Mouse (Mus musculus) heart, embryonic 15.5 days (tissue): ENCODE results near the gene Tnnc1. TPM values are rescaled to one million over a fixed set of nuclear protein-coding genes. Genes with fewer than 3 reads are reported as not detected.

Source experiments
- ATAC-seq: fragments of 200-750 bp; cut with Nextera tagmentation; replicated peaks from 2 replicates; pipeline ENCODE4 v1.8.0; 2017; ENCODE audit warnings: low read depth, moderate TSS enrichment; ENCODE audit not compliant: insufficient number of reproducible peaks, insufficient read depth, low FRiP score
- H3K27ac ChIP-seq: fragments of 300-500 bp; sonication (generic); 2 replicates; pipeline ENCODE4 v1.5.1; 2015; ENCODE audit warnings: mild to moderate bottlenecking, inconsistent platforms
- H3K27me3 ChIP-seq: fragments of 300-500 bp; sonication (generic); 2 replicates; pipeline ENCODE4 v1.6.1; 2015; ENCODE audit warnings: inconsistent platforms
- H3K36me3 ChIP-seq: fragments of 300-500 bp; sonication (generic); 2 replicates; pipeline ENCODE4 v1.6.1; 2015; ENCODE audit warnings: mild to moderate bottlenecking, inconsistent platforms
- H3K4me1 ChIP-seq: fragments of 300-500 bp; sonication (generic); replicated peaks from 2 replicates; pipeline ENCODE4 v1.6.1; 2015; ENCODE audit warnings: inconsistent platforms
- H3K4me2 ChIP-seq: fragments of 300-500 bp; sonication (generic); 2 replicates; pipeline ENCODE4 v1.6.1; 2015; ENCODE audit warnings: inconsistent platforms, mild to moderate bottlenecking, moderate library complexity
- H3K4me3 ChIP-seq: fragments of 300-500 bp; sonication (generic); 2 replicates; pipeline ENCODE4 v1.5.1; 2015; ENCODE audit warnings: mild to moderate bottlenecking, inconsistent platforms
- H3K9ac ChIP-seq: fragments of 300-500 bp; sonication (generic); 2 replicates; pipeline ENCODE4 v1.6.1; 2015; ENCODE audit warnings: mild to moderate bottlenecking, inconsistent platforms
- H3K9me3 ChIP-seq: fragments of 300-500 bp; sonication (generic); replicated peaks from 2 replicates; pipeline ENCODE4 v1.6.1; 2016; ENCODE audit warnings: inconsistent platforms
- WGBS: fragments of 180-500 bp; shearing (Covaris S2); methylation state at CpG from one replicate; pipeline ENCODE4 v1.1.7; 2015; ENCODE audit warnings: mixed read lengths; 5-methylcytosine and 5-hydroxymethylcytosine counted together
- polyA plus RNA-seq: library from polyadenylated mRNA; unstranded; fragments of >200 nt; fragmentation: Nextera tagmentation; extraction: Ambion mirVana; gene quantifications from 2 replicates; pipeline ENCODE4 v1.2.1, GENCODE M21; 2015

The Tnnc1 gene
- polyA plus RNA-seq, 1 experiment from 2014 or later, result 4,649 TPM

DNA sequence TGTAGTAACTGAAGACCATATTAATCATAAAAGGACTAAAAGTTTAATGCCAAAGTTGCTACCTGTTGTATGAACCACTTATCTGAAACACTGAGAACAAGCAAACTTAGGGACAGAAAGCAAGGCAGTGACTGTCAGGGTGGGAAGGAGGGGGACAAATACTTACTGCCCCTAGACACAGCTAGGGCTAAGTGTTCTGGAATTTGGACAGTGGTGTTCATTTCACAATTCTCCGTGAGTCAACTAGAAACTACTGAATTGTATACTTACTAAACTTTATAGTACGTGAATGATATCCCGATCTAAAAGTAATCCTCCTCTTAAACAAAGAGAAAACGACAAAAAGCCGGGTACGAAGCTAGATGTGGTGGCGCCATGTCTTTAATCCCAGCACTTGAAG lies 8.5 kb upstream of the Tnnc1 start:
- peaks cover 67% of the 10 kb centered on the region for H3K4me1 ChIP-seq
- no peaks in the 10 kb centered on the region for H3K9me3 ChIP-seq
- no peak overlapping the region for H3K27ac ChIP-seq
- WGBS, result 83% methylated on average over 7 of the region's 7 CpGs
- H3K27me3 ChIP-seq, result no peaks in the 10 kb centered on the region
- no peak overlapping the region for H3K4me2 ChIP-seq
- no peak overlapping the region for H3K4me3 ChIP-seq
- H3K9ac ChIP-seq, result no peak overlapping the region
- peaks cover 57% of the 10 kb centered on the region for H3K36me3 ChIP-seq
- no peak for ATAC-seq

DNA sequence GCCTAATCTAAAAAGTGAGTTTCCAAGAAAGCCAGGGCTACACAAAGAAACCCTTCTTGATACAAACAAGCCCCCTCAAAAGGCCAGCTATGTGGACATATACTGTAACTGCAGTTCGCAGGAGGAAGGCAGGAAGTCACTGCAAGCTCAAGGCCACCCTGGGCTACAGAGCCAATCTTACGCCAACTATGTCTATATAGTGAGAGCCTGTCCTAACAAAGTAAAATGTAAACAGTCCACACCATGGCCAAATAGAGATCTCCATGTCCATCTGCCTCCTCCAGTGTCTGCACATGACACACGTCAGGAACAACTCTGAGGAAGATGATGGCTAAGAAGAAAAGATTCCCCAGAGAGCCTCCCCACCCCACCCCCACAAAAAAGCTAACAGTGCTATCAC lies 8.1 kb upstream of the Tnnc1 start:
- 71% methylated on average over 3 of the region's 3 CpGs for WGBS
- Histone ChIP-seq H3K9me3 (no peaks in the 10 kb centered on the region), H3K36me3 (peaks cover 57% of the 10 kb centered on the region), H3K4me3 (no peak overlapping the region), H3K4me1 (peaks cover 67% of the 10 kb centered on the region), H3K27ac (no peak overlapping the region), H3K9ac (no peak overlapping the region), H3K27me3 (no peaks in the 10 kb centered on the region), H3K4me2 (no peak overlapping the region)
- ATAC-seq, result no peak

DNA sequence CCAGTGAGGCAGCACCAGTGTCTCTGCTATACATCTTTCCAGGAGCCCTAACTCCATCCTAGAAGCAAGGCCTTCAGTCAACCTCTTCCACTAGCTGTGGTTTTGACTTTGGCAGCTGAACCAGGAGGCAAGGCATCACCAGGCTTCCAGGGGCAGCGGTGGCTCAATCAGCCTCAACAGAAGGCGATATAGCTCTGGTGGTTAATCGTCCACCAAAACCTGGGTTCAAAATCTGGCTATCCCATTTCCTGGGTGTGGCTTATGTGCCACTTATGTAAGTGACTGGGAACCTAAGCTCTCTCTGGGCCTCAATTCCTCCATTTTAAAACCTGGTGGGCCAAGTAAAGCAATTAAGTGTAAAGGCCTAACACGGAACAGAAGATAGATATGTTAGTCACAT lies 3.3 kb upstream of the Tnnc1 start:
- Histone ChIP-seq H3K4me3 (peak overlapping the region; percentile 86), H3K4me1 (peaks cover 38% of the 10 kb centered on the region), H3K9me3 (no peaks in the 10 kb centered on the region), H3K27me3 (no peaks in the 10 kb centered on the region), H3K27ac (peak overlapping the region; percentile 92), H3K4me2 (peak overlapping the region; percentile 84), H3K36me3 (peaks cover 47% of the 10 kb centered on the region), H3K9ac (peak overlapping the region; percentile 96)
- WGBS, result 54% methylated on average over 4 of the region's 4 CpGs
- ATAC-seq, result no peak

DNA sequence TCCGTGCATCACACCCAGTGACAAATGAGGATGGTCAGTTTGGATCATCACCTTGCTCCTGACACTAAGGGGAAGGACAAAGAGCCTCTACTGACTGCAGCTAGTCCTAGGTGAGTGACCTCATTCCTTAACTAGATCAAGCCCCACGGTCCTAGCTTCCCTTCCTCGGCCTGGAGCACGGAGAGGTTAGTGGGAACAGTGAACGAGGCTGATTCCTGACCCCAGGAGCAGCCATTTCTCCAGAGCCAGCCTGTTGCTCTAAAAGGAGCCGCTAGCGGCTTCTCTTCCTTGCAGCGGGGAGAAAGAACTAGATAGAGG lies 2.9 kb upstream of the Tnnc1 start:
- Histone ChIP-seq H3K27me3 (no peaks in the 10 kb centered on the region), H3K9me3 (no peaks in the 10 kb centered on the region), H3K27ac (peak overlapping the region; percentile 92), H3K4me3 (peak overlapping the region; percentile 86), H3K4me2 (peak overlapping the region; percentile 84), H3K36me3 (peaks cover 47% of the 10 kb centered on the region), H3K9ac (peak overlapping the region; percentile 96), H3K4me1 (peaks cover 35% of the 10 kb centered on the region)
- ATAC-seq, result no peak
- 5% methylated on average over 8 of the region's 8 CpGs for WGBS

DNA sequence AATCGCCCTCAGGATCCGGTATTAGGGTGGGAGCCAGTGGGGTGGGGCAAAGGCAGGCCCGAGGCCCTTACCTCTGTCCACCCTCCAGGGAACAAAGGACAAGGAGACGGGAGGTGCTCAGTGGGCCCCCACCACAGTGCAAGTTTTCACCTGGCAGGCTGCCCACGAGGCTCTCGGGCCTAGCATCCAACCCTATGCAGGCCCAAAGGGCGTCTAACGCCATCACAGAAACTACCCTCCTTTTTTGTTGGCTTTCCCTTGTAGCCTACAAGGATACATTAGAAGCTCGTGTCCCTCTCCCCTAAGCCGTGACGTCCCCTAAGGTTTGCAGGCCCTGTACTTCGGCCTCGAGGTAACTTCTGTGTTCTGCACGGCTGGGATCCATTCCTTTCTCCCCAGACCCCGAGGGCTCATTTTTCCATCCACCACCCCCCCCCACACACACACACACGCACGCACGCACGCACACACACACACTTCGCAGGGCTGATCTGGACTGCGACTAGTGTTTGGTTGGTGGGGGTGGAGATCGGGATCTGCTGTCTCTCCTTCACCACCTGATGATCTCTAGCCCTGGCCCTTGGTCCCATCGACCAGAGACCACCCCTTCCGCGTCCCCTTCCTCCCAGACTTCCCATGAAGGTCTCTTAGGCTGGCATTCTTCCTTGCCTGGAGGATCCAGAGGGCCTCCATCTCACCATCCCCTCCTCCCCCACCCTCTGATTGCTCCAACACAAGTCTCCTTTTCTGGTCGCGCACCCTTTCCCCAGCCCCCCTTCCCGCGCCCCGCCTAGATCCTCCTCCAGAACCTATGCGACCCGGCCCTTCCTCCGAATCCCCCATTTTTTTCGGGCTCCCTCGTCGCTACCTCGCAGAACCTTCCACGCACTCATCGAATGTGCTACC lies 2.3 kb upstream of the Tnnc1 start:
- under 1% methylated on average over 39 of the region's 39 CpGs for WGBS
- peak overlapping the region; percentile 86 for H3K4me3 ChIP-seq
- H3K4me2 ChIP-seq, result peak overlapping the region; percentile 84
- peak; percentile 7; the same call in 1 of the 2 replicates for ATAC-seq
- no peaks in the 10 kb centered on the region for H3K9me3 ChIP-seq
- no peaks in the 10 kb centered on the region for H3K27me3 ChIP-seq
- peaks cover 32% of the 10 kb centered on the region for H3K4me1 ChIP-seq
- peak overlapping the region; percentile 92 for H3K27ac ChIP-seq
- H3K36me3 ChIP-seq, result peaks cover 41% of the 10 kb centered on the region
- H3K9ac ChIP-seq, result peak overlapping the region; percentile 96

DNA sequence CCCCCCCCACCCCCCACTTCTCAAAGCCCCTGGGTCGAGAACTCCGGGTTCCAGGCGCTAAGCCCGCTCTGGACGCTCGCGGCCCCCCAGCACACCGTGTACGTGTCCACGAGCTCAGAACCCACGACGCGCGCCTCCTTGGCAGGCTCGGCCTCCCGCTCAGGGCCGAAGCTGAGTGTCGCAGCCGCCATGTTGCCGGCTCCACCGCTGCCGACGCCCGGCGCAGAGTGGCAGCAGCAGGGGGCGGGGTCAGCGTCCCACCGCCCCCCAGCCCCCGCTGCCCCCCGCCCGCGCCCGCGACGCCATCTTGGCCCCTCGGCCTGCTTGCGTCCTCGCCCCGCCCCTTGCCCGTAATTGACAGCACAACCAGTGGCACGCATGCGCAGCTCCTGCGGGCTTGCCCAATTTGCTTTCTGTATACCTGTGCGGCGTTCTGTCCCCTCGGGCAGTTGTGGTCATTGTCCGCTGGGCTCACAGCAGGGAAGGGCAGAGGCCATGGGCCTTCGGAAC lies 1.6 kb upstream of the Tnnc1 start:
- no peaks in the 10 kb centered on the region for H3K27me3 ChIP-seq
- peak overlapping the region; percentile 86 for H3K4me3 ChIP-seq
- peak overlapping the region; percentile 84 for H3K4me2 ChIP-seq
- H3K9ac ChIP-seq, result peak overlapping the region; percentile 96
- peaks cover 33% of the 10 kb centered on the region for H3K4me1 ChIP-seq
- H3K9me3 ChIP-seq, result no peaks in the 10 kb centered on the region
- peak overlapping the region; percentile 92 for H3K27ac ChIP-seq
- peak; percentile 44 for ATAC-seq
- WGBS, result under 1% methylated on average over 48 of the region's 48 CpGs
- H3K36me3 ChIP-seq, result peaks cover 37% of the 10 kb centered on the region

DNA sequence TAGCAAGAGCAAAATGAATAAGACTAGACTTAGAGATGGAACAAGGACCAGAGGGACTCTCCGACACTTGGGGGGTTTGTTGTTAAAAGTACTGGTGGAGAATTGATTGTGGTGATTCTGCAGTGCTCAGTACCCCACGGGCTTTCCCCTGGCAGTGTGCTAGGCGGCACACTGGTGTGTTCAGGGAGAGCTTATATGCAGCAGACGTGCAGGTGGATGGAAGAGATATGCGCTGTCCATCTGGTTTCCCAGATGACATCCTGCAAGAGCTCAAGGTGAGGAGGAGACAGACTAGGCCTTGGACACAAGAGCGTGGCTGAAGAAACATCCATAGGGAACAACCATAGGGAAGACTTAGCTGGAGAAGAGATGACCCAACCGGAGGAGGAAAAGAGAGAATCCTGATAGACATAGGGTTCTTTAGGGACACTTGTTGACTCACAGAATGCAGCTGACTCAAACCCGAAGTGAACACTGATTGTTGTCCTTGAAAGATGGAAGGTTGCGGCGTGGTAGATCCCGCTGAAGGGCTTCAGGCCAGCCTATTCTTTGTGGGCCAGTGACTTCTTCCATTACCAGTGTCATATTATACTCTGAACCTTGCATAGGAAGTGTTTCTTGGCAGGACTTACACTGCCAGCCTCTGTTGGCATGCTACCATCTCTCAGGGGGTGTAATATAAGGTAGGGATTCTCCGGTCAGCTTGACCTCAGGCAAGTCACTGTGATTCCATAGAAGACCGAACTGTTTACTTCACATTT lies 862 bp upstream of the Tnnc1 start:
- H3K9ac ChIP-seq, result peak overlapping the region; percentile 96
- WGBS, result 69% methylated on average over 13 of the region's 13 CpGs
- peak overlapping the region; percentile 84 for H3K4me2 ChIP-seq
- no peak for ATAC-seq
- no peaks in the 10 kb centered on the region for H3K9me3 ChIP-seq
- peaks cover 40% of the 10 kb centered on the region for H3K4me1 ChIP-seq
- peak overlapping the region; percentile 92 for H3K27ac ChIP-seq
- H3K4me3 ChIP-seq, result peak overlapping the region; percentile 86
- no peaks in the 10 kb centered on the region for H3K27me3 ChIP-seq
- H3K36me3 ChIP-seq, result peaks cover 34% of the 10 kb centered on the region

DNA sequence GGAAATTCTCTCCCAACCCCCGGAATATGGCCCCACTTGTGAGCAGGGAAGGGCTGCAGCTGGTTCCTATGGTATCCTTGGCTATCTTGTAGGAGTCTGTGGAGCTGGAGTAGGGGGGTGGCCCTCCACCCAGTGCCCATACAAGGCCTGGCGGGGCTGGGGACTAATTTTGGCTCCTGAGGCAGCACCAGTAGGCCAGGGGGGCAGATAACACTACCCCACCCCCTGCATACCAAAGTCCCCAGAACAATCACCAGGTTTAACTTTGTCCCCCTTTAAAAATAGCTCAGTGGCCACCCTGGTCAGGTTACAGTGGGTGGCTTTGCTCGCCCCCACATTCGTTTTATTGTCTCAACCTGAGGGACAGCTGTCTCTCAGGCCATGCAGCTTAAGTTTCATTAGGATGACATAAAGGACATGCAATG lies 1.0 kb downstream of the Tnnc1 start:
- Histone ChIP-seq H3K9ac (peak overlapping the region; percentile 69), H3K9me3 (no peaks in the 10 kb centered on the region), H3K27me3 (no peaks in the 10 kb centered on the region), H3K4me1 (peaks cover 52% of the 10 kb centered on the region), H3K4me2 (peak overlapping the region; percentile 84), H3K27ac (peak overlapping the region; percentile 92), H3K36me3 (peaks cover 15% of the 10 kb centered on the region), H3K4me3 (peak overlapping the region; percentile 86)
- peak; percentile 71 for ATAC-seq
- 34% methylated on average over 4 of the region's 4 CpGs for WGBS

DNA sequence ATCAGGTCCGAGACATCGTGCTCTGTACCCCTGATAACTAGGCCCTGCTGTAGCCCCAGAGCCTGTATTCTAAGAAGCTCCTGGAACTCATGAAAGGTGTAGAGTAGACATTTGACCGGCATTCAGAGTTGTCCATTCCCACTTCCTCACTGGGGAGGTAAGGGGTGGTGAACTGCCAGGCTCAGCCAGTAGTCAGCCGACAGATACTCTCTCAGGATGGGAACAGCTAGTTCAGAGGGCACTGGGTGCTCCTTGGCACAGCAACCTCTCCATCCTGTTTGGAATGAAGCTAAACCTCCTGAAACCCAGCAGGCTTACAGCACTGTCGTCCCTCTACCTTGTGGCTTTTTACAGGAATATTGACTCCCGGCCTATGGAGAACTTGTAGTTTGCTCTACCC lies 3.7 kb downstream of the Tnnc1 start:
- 63% methylated on average over 6 of the region's 6 CpGs for WGBS
- peak overlapping the region; percentile 84 for H3K4me2 ChIP-seq
- no peaks in the 10 kb centered on the region for H3K9me3 ChIP-seq
- H3K27ac ChIP-seq, result peak overlapping the region; percentile 92
- H3K4me3 ChIP-seq, result peak overlapping the region; percentile 30
- peaks cover 12% of the 10 kb centered on the region; the same call in 1 of the 2 replicates for H3K36me3 ChIP-seq
- H3K27me3 ChIP-seq, result no peaks in the 10 kb centered on the region
- peaks cover 58% of the 10 kb centered on the region for H3K4me1 ChIP-seq
- ATAC-seq, result no peak
- peak overlapping the region; percentile 43 for H3K9ac ChIP-seq

DNA sequence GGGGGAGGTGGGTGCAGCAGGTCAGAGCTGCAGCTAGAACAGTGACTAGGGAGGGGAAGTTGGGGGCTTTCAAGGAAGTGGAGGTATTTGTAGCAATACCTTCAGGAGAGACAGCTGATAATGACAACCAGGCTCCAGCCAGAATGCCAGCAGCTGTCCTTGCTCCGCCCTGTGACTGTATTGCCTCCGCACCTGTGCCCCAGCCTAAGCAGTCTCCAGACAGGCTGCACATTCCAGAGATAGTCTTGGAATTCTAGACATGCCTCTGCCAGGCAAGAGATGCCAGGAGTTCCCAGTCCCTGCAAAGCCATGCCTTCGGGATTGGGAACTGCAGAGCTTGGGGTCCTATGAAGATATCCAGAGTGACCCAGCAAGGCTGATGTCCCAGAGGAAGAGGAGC lies 4.4 kb downstream of the Tnnc1 start:
- H3K4me1 ChIP-seq, result peaks cover 55% of the 10 kb centered on the region
- peak overlapping the region; percentile 84 for H3K4me2 ChIP-seq
- peak overlapping the region; percentile 43; the same call in 1 of the 2 replicates for H3K9ac ChIP-seq
- H3K27me3 ChIP-seq, result no peaks in the 10 kb centered on the region
- H3K9me3 ChIP-seq, result no peaks in the 10 kb centered on the region
- 42% methylated on average over 3 of the region's 3 CpGs for WGBS
- no peak for ATAC-seq
- peak overlapping the region; percentile 92 for H3K27ac ChIP-seq
- H3K4me3 ChIP-seq, result no peak overlapping the region
- peaks cover 12% of the 10 kb centered on the region; the same call in 1 of the 2 replicates for H3K36me3 ChIP-seq

DNA sequence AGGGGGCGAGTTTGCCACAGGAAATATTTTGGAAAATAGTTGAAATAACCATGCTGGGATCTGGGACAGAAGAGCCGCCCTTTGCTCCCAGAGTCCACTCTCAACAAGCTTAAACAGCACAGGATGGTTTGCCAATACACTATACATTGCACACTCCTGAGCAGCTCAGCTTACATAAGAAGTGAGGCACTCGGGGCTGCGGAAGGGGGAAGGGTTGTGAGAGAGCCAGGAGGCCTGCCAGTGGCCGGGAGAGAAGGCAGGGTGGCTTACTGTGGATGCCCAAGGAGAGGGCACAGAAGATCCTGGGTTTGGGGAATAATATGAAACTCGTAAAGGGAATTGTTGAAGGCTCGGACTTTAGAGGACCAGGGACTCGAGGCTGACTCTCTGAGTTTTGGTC lies 5.8 kb downstream of the Tnnc1 start:
- H3K36me3 ChIP-seq, result peaks cover 12% of the 10 kb centered on the region; the same call in 1 of the 2 replicates
- ATAC-seq, result no peak
- H3K9me3 ChIP-seq, result no peaks in the 10 kb centered on the region
- H3K4me3 ChIP-seq, result no peak overlapping the region
- peaks cover 59% of the 10 kb centered on the region for H3K4me1 ChIP-seq
- no peak overlapping the region; the same call in 1 of the 2 replicates for H3K4me2 ChIP-seq
- no peak overlapping the region for H3K9ac ChIP-seq
- H3K27ac ChIP-seq, result peak overlapping the region; percentile 92
- 45% methylated on average over 8 of the region's 8 CpGs for WGBS
- no peaks in the 10 kb centered on the region for H3K27me3 ChIP-seq
